Mouse (Mus musculus): ENCODE results near the gene Wwp2. TPM values are rescaled to one million over a fixed set of nuclear protein-coding genes. Genes with fewer than 3 reads are reported as not detected.

Gene Wwp2
- polyA plus RNA-seq, 1 experiment from 2014 or later: 37.9 TPM

- ATAC-seq: no peak
- H3K36me3 ChIP-seq: peaks cover 50% of the 10 kb centered on the region
- H3K9ac ChIP-seq: no peak overlapping the region
- H3K4me2 ChIP-seq: no peak overlapping the region
- peaks cover 9% of the 10 kb centered on the region for H3K4me1 ChIP-seq
- WGBS (ENCODE audit: insufficient replicate concordance): 88% methylated on average over 8 of the region's 8 CpGs
- H3K27me3 ChIP-seq (replicated peaks): no peaks in the 10 kb centered on the region
- H3K9me3 ChIP-seq (replicated peaks): no peaks in the 10 kb centered on the region
- no peak overlapping the region for H3K27ac ChIP-seq
- no peak overlapping the region for H3K4me3 ChIP-seq
These were observed 47.1 kb downstream of the Wwp2 start for GRCm38 (mm10) chr8:107483250-107483649.

- Histone ChIP-seq H3K27ac (no peak overlapping the region), H3K9me3 (replicated peaks) (no peaks in the 10 kb centered on the region), H3K4me2 (no peak overlapping the region), H3K9ac (no peak overlapping the region), H3K36me3 (peaks cover 50% of the 10 kb centered on the region), H3K4me1 (peaks cover 26% of the 10 kb centered on the region), H3K4me3 (no peak overlapping the region), H3K27me3 (replicated peaks) (no peaks in the 10 kb centered on the region)
- ATAC-seq: 0 out of 2 replicates have a peak, but pooled peaks have one; percentile 19
These were observed 48.8 kb downstream of the Wwp2 start for GRCm38 (mm10) chr8:107484956-107485355.

GRCm38 (mm10) chr8:107488551-107488950 is 52.4 kb downstream of the Wwp2 start:
- ATAC-seq: 0 out of 2 replicates have a peak, but pooled peaks have one; percentile 30
- peaks cover 28% of the 10 kb centered on the region for H3K4me1 ChIP-seq
- peak overlapping the region; percentile 27 for H3K4me2 ChIP-seq
- 0 out of 2 replicates have a peak overlapping the region, but pooled peaks have one; percentile 49 for H3K27ac ChIP-seq
- 96% methylated on average over 4 of the region's 4 CpGs for WGBS (ENCODE audit: insufficient replicate concordance)
- H3K9ac ChIP-seq: peak overlapping the region; percentile 6; the same call in 1 of the 2 replicates
- H3K36me3 ChIP-seq: peaks cover 26% of the 10 kb centered on the region
- no peaks in the 10 kb centered on the region for H3K9me3 ChIP-seq (replicated peaks)
- H3K4me3 ChIP-seq: no peak overlapping the region
- H3K27me3 ChIP-seq (replicated peaks): no peaks in the 10 kb centered on the region

- peaks cover 28% of the 10 kb centered on the region for H3K4me1 ChIP-seq
- H3K4me3 ChIP-seq: no peak overlapping the region
- peaks cover 21% of the 10 kb centered on the region for H3K36me3 ChIP-seq
- H3K9ac ChIP-seq: peak overlapping the region; percentile 6; the same call in 1 of the 2 replicates
- H3K4me2 ChIP-seq: peak overlapping the region; percentile 27
- ATAC-seq: 0 out of 2 replicates have a peak, but pooled peaks have one; percentile 45
- no peaks in the 10 kb centered on the region for H3K9me3 ChIP-seq (replicated peaks)
- H3K27me3 ChIP-seq (replicated peaks): no peaks in the 10 kb centered on the region
- peak overlapping the region; percentile 49; the same call in 1 of the 2 replicates for H3K27ac ChIP-seq
- 25% methylated on average over 4 of the region's 4 CpGs for WGBS (ENCODE audit: insufficient replicate concordance)
These were observed 52.9 kb downstream of the Wwp2 start for GRCm38 (mm10) chr8:107489086-107489485.

GRCm38 (mm10) chr8:107489921-107490320 is 53.8 kb downstream of the Wwp2 start:
- Histone ChIP-seq H3K9ac (no peak overlapping the region), H3K4me3 (no peak overlapping the region), H3K4me1 (peaks cover 26% of the 10 kb centered on the region), H3K4me2 (no peak overlapping the region), H3K36me3 (peaks cover 20% of the 10 kb centered on the region), H3K27ac (peak overlapping the region; percentile 49; the same call in 1 of the 2 replicates), H3K27me3 (replicated peaks) (no peaks in the 10 kb centered on the region), H3K9me3 (replicated peaks) (no peaks in the 10 kb centered on the region)
- 47% methylated on average over 5 of the region's 5 CpGs for WGBS (ENCODE audit: insufficient replicate concordance)
- no peak; the same call in 1 of the 2 replicates for ATAC-seq

GRCm38 (mm10) chr8:107490649-107491048 is 54.5 kb downstream of the Wwp2 start:
- Histone ChIP-seq H3K27ac (no peak overlapping the region), H3K4me1 (peaks cover 21% of the 10 kb centered on the region), H3K36me3 (peaks cover 12% of the 10 kb centered on the region), H3K9me3 (replicated peaks) (no peaks in the 10 kb centered on the region), H3K27me3 (replicated peaks) (no peaks in the 10 kb centered on the region), H3K9ac (no peak overlapping the region), H3K4me2 (no peak overlapping the region), H3K4me3 (no peak overlapping the region)
- WGBS (ENCODE audit: insufficient replicate concordance): 83% methylated on average over 2 of the region's 2 CpGs
- no peak for ATAC-seq

GRCm38 (mm10) chr8:107491212-107491611 is 55.0 kb downstream of the Wwp2 start:
- H3K27me3 ChIP-seq (replicated peaks): no peaks in the 10 kb centered on the region
- WGBS (ENCODE audit: insufficient replicate concordance): 76% methylated on average over 4 of the region's 4 CpGs
- ATAC-seq: no peak
- H3K4me1 ChIP-seq: peaks cover 21% of the 10 kb centered on the region
- H3K36me3 ChIP-seq: peaks cover 11% of the 10 kb centered on the region
- no peak overlapping the region for H3K4me2 ChIP-seq
- H3K9ac ChIP-seq: no peak overlapping the region
- no peak overlapping the region for H3K4me3 ChIP-seq
- no peak overlapping the region for H3K27ac ChIP-seq
- no peaks in the 10 kb centered on the region for H3K9me3 ChIP-seq (replicated peaks)

GRCm38 (mm10) chr8:107491831-107492230 is 55.7 kb downstream of the Wwp2 start:
- H3K9me3 ChIP-seq (replicated peaks): no peaks in the 10 kb centered on the region

GRCm38 (mm10) chr8:107492802-107493201 is 56.6 kb downstream of the Wwp2 start:
- H3K9me3 ChIP-seq (replicated peaks): no peaks in the 10 kb centered on the region
- H3K36me3 ChIP-seq: no peaks in the 10 kb centered on the region
- H3K27ac ChIP-seq: no peak overlapping the region
- H3K4me2 ChIP-seq: no peak overlapping the region
- no peak for ATAC-seq
- H3K4me1 ChIP-seq: peaks cover 21% of the 10 kb centered on the region
- no peak overlapping the region for H3K4me3 ChIP-seq
- 77% methylated on average over 5 of the region's 5 CpGs for WGBS (ENCODE audit: insufficient replicate concordance)
- no peak overlapping the region for H3K9ac ChIP-seq
- no peaks in the 10 kb centered on the region for H3K27me3 ChIP-seq (replicated peaks)

More at GRCm38 (mm10) chr8:107491831-107492230, 55.7 kb downstream of the Wwp2 start:
- no peak overlapping the region for H3K4me2 ChIP-seq
- H3K4me3 ChIP-seq: no peak overlapping the region
- no peak overlapping the region for H3K27ac ChIP-seq
- no peak overlapping the region for H3K9ac ChIP-seq
- ATAC-seq: no peak
- peaks cover 4% of the 10 kb centered on the region for H3K36me3 ChIP-seq
- H3K4me1 ChIP-seq: peaks cover 21% of the 10 kb centered on the region
- no peaks in the 10 kb centered on the region for H3K27me3 ChIP-seq (replicated peaks)

- Histone ChIP-seq H3K9me3 (replicated peaks) (no peaks in the 10 kb centered on the region), H3K4me3 (no peak overlapping the region), H3K36me3 (no peaks in the 10 kb centered on the region), H3K9ac (no peak overlapping the region), H3K27me3 (replicated peaks) (no peaks in the 10 kb centered on the region), H3K4me2 (no peak overlapping the region), H3K27ac (no peak overlapping the region), H3K4me1 (no peaks in the 10 kb centered on the region)
- no peak for ATAC-seq
- 82% methylated on average over 9 of the region's 9 CpGs for WGBS (ENCODE audit: insufficient replicate concordance)
These were observed 59.3 kb downstream of the Wwp2 start for GRCm38 (mm10) chr8:107495425-107495824.

GRCm38 (mm10) chr8:107497708-107498107 is 61.5 kb downstream of the Wwp2 start:
- Histone ChIP-seq H3K4me2 (no peak overlapping the region), H3K27me3 (replicated peaks) (no peaks in the 10 kb centered on the region), H3K4me1 (peaks cover 12% of the 10 kb centered on the region), H3K36me3 (no peaks in the 10 kb centered on the region), H3K4me3 (no peak overlapping the region), H3K9me3 (replicated peaks) (no peaks in the 10 kb centered on the region), H3K27ac (no peak overlapping the region), H3K9ac (no peak overlapping the region)
- ATAC-seq: no peak
- 79% methylated on average over 6 of the region's 6 CpGs for WGBS (ENCODE audit: insufficient replicate concordance)

- H3K4me2 ChIP-seq: no peak overlapping the region
- 80% methylated on average over 1 of the region's 1 CpGs for WGBS (ENCODE audit: insufficient replicate concordance)
- H3K36me3 ChIP-seq: no peaks in the 10 kb centered on the region
- H3K4me1 ChIP-seq: peaks cover 19% of the 10 kb centered on the region
- H3K27me3 ChIP-seq (replicated peaks): no peaks in the 10 kb centered on the region
- H3K4me3 ChIP-seq: no peak overlapping the region
- H3K27ac ChIP-seq: no peak overlapping the region
- no peaks in the 10 kb centered on the region for H3K9me3 ChIP-seq (replicated peaks)
- no peak overlapping the region for H3K9ac ChIP-seq
- ATAC-seq: no peak
These were observed 62.2 kb downstream of the Wwp2 start for GRCm38 (mm10) chr8:107498390-107498789.

GRCm38 (mm10) chr8:107498806-107499205 is 62.6 kb downstream of the Wwp2 start:
- H3K4me1 ChIP-seq: peaks cover 23% of the 10 kb centered on the region
- no peak overlapping the region for H3K4me3 ChIP-seq
- H3K9me3 ChIP-seq (replicated peaks): no peaks in the 10 kb centered on the region
- no peaks in the 10 kb centered on the region for H3K36me3 ChIP-seq
- no peak overlapping the region for H3K9ac ChIP-seq
- no peak overlapping the region for H3K4me2 ChIP-seq
- H3K27me3 ChIP-seq (replicated peaks): no peaks in the 10 kb centered on the region
- WGBS (ENCODE audit: insufficient replicate concordance): 66% methylated on average over 8 of the region's 8 CpGs
- ATAC-seq: no peak
- H3K27ac ChIP-seq: no peak overlapping the region
